12 mouse cellular contexts compared by ENCODE assay signal in genomic region chr12:70897434-70897833, GRCm38 (mm10). TPM values are rescaled to one million over a fixed set of nuclear protein-coding genes. Genes with fewer than 3 reads are reported as not detected.
A peak's percentile ranks its signal among the peaks of the same experiment; 100 is the strongest.
DNase-seq lines count a peak whose midpoint lies in the region; ATAC-seq and TF ChIP-seq lines count a peak whose summit lies in the region.
"Had no signal": no experiment of that assay in that cellular context is flagged by ENCODE, and none has a peak within 500 bp of the region (broad histone marks: within the 10 kb centered on the region; RNA-seq: fewer than 3 reads in every experiment).

No protein-coding gene starts in this region.

- H3K36me3 ChIP-seq in hindbrain, postnatal 0 days (ENCODE audit: insufficient read depth, low read length), result peaks cover 5% of the 10 kb centered on the region; the same call in 1 of the 2 replicates
- peaks cover 30% of the 10 kb centered on the region for H3K36me3 ChIP-seq in hindbrain, embryonic 12.5 days
- H3K36me3 ChIP-seq in splenic B cell, adult 2 months (ENCODE audit: control insufficient read depth, insufficient read depth, low read length, poor library complexity, severe bottlenecking), result peaks cover 2% of the 10 kb centered on the region; the same call in 1 of the 2 replicates
- H3K36me3 ChIP-seq: liver, embryonic 15.5 days had no signal

- peak; percentile 31 for DNase-seq in hindbrain, postnatal 0 days (ENCODE audit: low spot score)
- DNase-seq in lung, postnatal 14 days, result peak; percentile 31
- DNase-seq in lung, postnatal 10 days, result no peak
- DNase-seq in NIH3T3 (ENCODE audit: low read depth), result peak; percentile 28
- DNase-seq in splenic B cell, adult 2 months (ENCODE audit: low read depth, low spot score), result peak; percentile 26
- no peak for DNase-seq in heart, adult 18-20 months
- DNase-seq: adrenal gland, postnatal 10 days; cerebellum, adult 11 months had no signal

- no peak overlapping the region for H3K27ac ChIP-seq in hindbrain, postnatal 0 days
- H3K27ac ChIP-seq in hindbrain, embryonic 12.5 days, result no peak overlapping the region
- H3K27ac ChIP-seq: liver, embryonic 15.5 days had no signal

- no peak overlapping the region for H3K4me2 ChIP-seq in hindbrain, postnatal 0 days (ENCODE audit: low read depth, low read length)
- no peak overlapping the region for H3K4me2 ChIP-seq in hindbrain, embryonic 12.5 days (replicated peaks)
- H3K4me2 ChIP-seq: liver, embryonic 15.5 days had no signal

- H3K4me1 ChIP-seq in hindbrain, postnatal 0 days (ENCODE audit: insufficient read depth, low read length), result no peaks in the 10 kb centered on the region
- no peaks in the 10 kb centered on the region for H3K4me1 ChIP-seq in hindbrain, embryonic 12.5 days
- H3K4me1 ChIP-seq: liver, embryonic 15.5 days had no signal

- H3K27me3 ChIP-seq in hindbrain, postnatal 0 days (ENCODE audit: insufficient read depth, low read length), result no peaks in the 10 kb centered on the region
- H3K27me3 ChIP-seq in hindbrain, embryonic 12.5 days, result no peaks in the 10 kb centered on the region
- H3K27me3 ChIP-seq in splenic B cell, adult 2 months (ENCODE audit: control insufficient read depth, insufficient read depth, low read length, poor library complexity, severe bottlenecking), result no peaks in the 10 kb centered on the region
- H3K27me3 ChIP-seq: liver, embryonic 15.5 days had no signal

- TF ChIP-seq CTCF in hindbrain, postnatal 0 days (IDR thresholded peaks at IDR 0.05; ENCODE audit: low read depth), result peak; percentile 46

- ATAC-seq in hindbrain, postnatal 0 days, result no peak
- ATAC-seq in hindbrain, embryonic 12.5 days (ENCODE audit: low FRiP score), result no peak
- ATAC-seq in megakaryocyte progenitor cell, adult 5-6 weeks (replicated peaks; ENCODE audit: poor library complexity), result no peak
- ATAC-seq: intestine, embryonic 16.5 days had no signal

- H3K9me3 ChIP-seq in hindbrain, postnatal 0 days (ENCODE audit: low read length), result no peaks in the 10 kb centered on the region
- no peaks in the 10 kb centered on the region for H3K9me3 ChIP-seq in hindbrain, embryonic 12.5 days (replicated peaks)
- H3K9me3 ChIP-seq: liver, embryonic 15.5 days had no signal

- WGBS in hindbrain, postnatal 0 days, result 80% methylated on average over 8 of the region's 8 CpGs
- 84% methylated on average over 8 of the region's 8 CpGs for WGBS in hindbrain, embryonic 12.5 days

- no peak overlapping the region for H3K9ac ChIP-seq in hindbrain, postnatal 0 days (replicated peaks; ENCODE audit: low read length)
- H3K9ac ChIP-seq in hindbrain, embryonic 12.5 days, result no peak overlapping the region
- H3K9ac ChIP-seq: liver, embryonic 15.5 days had no signal

- H3K4me3 ChIP-seq in hindbrain, postnatal 0 days (ENCODE audit: low read length), result no peak overlapping the region
- H3K4me3 ChIP-seq in hindbrain, embryonic 12.5 days, result no peak overlapping the region
- H3K4me3 ChIP-seq: liver, embryonic 15.5 days had no signal

RNA-seq across cellular contexts. Expression of gene Actr10, which starts 40.2 kb away (rescaled TPM):
- 111 and 123 TPM in 2 replicates for total RNA-seq in hindbrain, postnatal 0 days (2014; rRNA removed)
- 173 and 176 TPM in 2 replicates for polyA plus RNA-seq in hindbrain, postnatal 0 days (2015; fragmentation: Nextera tagmentation; extraction: Ambion mirVana)
- 228 and 246 TPM in 2 replicates for polyA plus RNA-seq in hindbrain, embryonic 12.5 days (2016; fragmentation: Nextera tagmentation; extraction: Ambion mirVana)
- 100 to 1,000 TPM; 131 to 141 TPM for total RNA-seq in heart, adult 18-20 months (2021)
- total RNA-seq in megakaryocyte progenitor cell, adult 5-6 weeks (2015), result 92.6 and 131 TPM in 2 replicates
- total RNA-seq in megakaryocyte progenitor cell, adult 5-6 weeks (2017), result 47.2 and 60.3 TPM in 2 replicates

Comparison
In these comparisons a context has a peak if more than half of its experiments do, and no peak if none do; other contexts are left out.
1. DNase-seq: peak in hindbrain, postnatal 0 days (single experiment), lung, postnatal 14 days (single experiment), NIH3T3 (single experiment) and splenic B cell, adult 2 months (single experiment); none in lung, postnatal 10 days (single experiment) and heart, adult 18-20 months (0 of 2).